Mouse (Mus musculus) bone marrow macrophage, adult 2 months (primary cell): ENCODE measurements around the gene Tmem203. TPM values are rescaled to one million over a fixed set of nuclear protein-coding genes. Genes with fewer than 3 reads are reported as not detected.
A peak's percentile ranks its signal among the peaks of the same experiment; 100 is the strongest.

Experiments used
- H3K27ac ChIP-seq: 2 replicates; pipeline ENCODE4 v1.5.1; 2012; ENCODE audit warnings: low read depth, low read length; ENCODE audit not compliant: insufficient read depth
- H3K4me1 ChIP-seq: 2 replicates; pipeline ENCODE4 v1.6.1; 2012; ENCODE audit warnings: low read length; ENCODE audit not compliant: control insufficient read depth, insufficient read depth
- H3K4me3 ChIP-seq: 2 replicates; pipeline ENCODE4 v1.5.1; 2012; ENCODE audit warnings: mild to moderate bottlenecking, low read length, moderate library complexity; ENCODE audit not compliant: insufficient read depth
- CTCF ChIP-seq: IDR thresholded peaks from 2 replicates; pipeline ENCODE4 v1.5.1; 2012; ENCODE audit warnings: low read depth, mild to moderate bottlenecking, low read length, moderate library complexity
- POLR2A ChIP-seq: IDR thresholded peaks from 2 replicates; pipeline ENCODE4 v1.6.1; 2012; ENCODE audit warnings: mild to moderate bottlenecking, low read depth, low read length, borderline replicate concordance
- polyA plus RNA-seq: library from polyadenylated mRNA; stranded (reverse); fragments of >200 nt; gene quantifications from 2 replicates; pipeline ENCODE4 v1.2.4, GENCODE M21; 2012; ENCODE audit not compliant: missing spikeins, insufficient read depth, insufficient read length

Tmem203 gene
- polyA plus RNA-seq, 1 experiment: 18.1 TPM

- TF ChIP-seq CTCF (no peak), POLR2A (no peak)
- Histone ChIP-seq H3K27ac (no peak overlapping the region), H3K4me3 (no peak overlapping the region), H3K4me1 (no peaks in the 10 kb centered on the region)
Measured at GRCm38 (mm10) chr2:25288734-25289345, 33.6 kb downstream of the Tmem203 start.

GRCm38 (mm10) chr2:25289651-25290050 lies 34.4 kb downstream of the Tmem203 start, which contains the start of gene Lrrc26:
TSS of gene Lrrc26 (plus strand) at chr2:25289915.
- Histone ChIP-seq H3K4me3 (no peak within 1 kb of the TSS), H3K4me1 (no peaks in the 10 kb centered on the region), H3K27ac (no peak within 1 kb of the TSS)
- TF ChIP-seq POLR2A (no peak), CTCF (no peak)

GRCm38 (mm10) chr2:25290101-25290815 lies 35.0 kb downstream of the Tmem203 start:
- H3K4me3 ChIP-seq: no peak overlapping the region
- H3K27ac ChIP-seq: no peak overlapping the region
- H3K4me1 ChIP-seq: no peaks in the 10 kb centered on the region
- no peak for TF ChIP-seq CTCF
- no peak for TF ChIP-seq POLR2A

- TF ChIP-seq CTCF (no peak), POLR2A (no peak)
- Histone ChIP-seq H3K4me1 (no peaks in the 10 kb centered on the region), H3K27ac (no peak overlapping the region), H3K4me3 (no peak overlapping the region)
Measured at GRCm38 (mm10) chr2:25290816-25291130, 35.5 kb downstream of the Tmem203 start.

GRCm38 (mm10) chr2:25291184-25292053 lies 36.2 kb downstream of the Tmem203 start:
- H3K27ac ChIP-seq: no peak overlapping the region
- H3K4me1 ChIP-seq: no peaks in the 10 kb centered on the region
- no peak for TF ChIP-seq CTCF
- no peak for TF ChIP-seq POLR2A
- H3K4me3 ChIP-seq: no peak overlapping the region

- Histone ChIP-seq H3K4me3 (no peak overlapping the region), H3K27ac (no peak overlapping the region), H3K4me1 (no peaks in the 10 kb centered on the region)
- TF ChIP-seq CTCF (no peak), POLR2A (no peak)
Measured at GRCm38 (mm10) chr2:25292054-25292544, 36.9 kb downstream of the Tmem203 start.

- H3K4me1 ChIP-seq: no peaks in the 10 kb centered on the region
- no peak overlapping the region for H3K4me3 ChIP-seq
- TF ChIP-seq CTCF (peak; percentile 86), POLR2A (no peak)
- no peak overlapping the region for H3K27ac ChIP-seq
Measured at GRCm38 (mm10) chr2:25292856-25293255, 37.6 kb downstream of the Tmem203 start.

GRCm38 (mm10) chr2:25293706-25294105 lies 38.5 kb downstream of the Tmem203 start:
- Histone ChIP-seq H3K27ac (no peak overlapping the region), H3K4me1 (no peaks in the 10 kb centered on the region), H3K4me3 (no peak overlapping the region)
- no peak for TF ChIP-seq CTCF
- TF ChIP-seq POLR2A: no peak

GRCm38 (mm10) chr2:25297093-25297492 lies 41.9 kb downstream of the Tmem203 start:
- Histone ChIP-seq H3K27ac (no peak overlapping the region), H3K4me3 (no peak overlapping the region), H3K4me1 (no peaks in the 10 kb centered on the region)
- TF ChIP-seq POLR2A (no peak), CTCF (no peak)
